ENCODE assay signal across 29 mouse cellular contexts in the genomic region with DNA sequence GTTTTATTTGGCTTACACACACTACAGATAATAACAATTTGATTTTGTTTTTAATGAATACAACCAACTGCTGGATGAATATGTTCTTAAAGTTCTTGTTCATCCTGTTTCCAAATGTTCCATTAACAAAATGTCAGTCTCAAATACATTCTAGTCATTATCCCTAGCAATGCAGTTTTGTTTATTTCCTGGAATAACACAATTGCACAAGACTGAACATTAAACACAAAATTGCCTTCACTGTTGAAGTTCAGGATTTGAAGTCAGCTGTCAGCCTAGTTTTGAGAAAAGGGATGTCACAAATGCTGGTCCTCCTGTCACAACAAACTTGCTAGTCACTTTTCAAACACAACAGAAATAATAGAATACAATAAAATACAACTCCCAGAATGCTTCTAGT. TPM values are rescaled to one million over a fixed set of nuclear protein-coding genes. Genes with fewer than 3 reads are reported as not detected.
"Had no signal": no experiment of that assay in that cellular context is flagged by ENCODE, and none has a peak within 500 bp of the region (broad histone marks: within the 10 kb centered on the region; RNA-seq: fewer than 3 reads in every experiment).

No protein-coding gene starts in this region.

- H3K4me1 ChIP-seq: limb, embryonic 10.5 days; limb, embryonic 13.5 days; limb, embryonic 15.5 days; liver, embryonic 13.5 days; liver, embryonic 15.5 days; lung, embryonic 15.5 days; megakaryocyte, embryonic 14.5 days; midbrain, embryonic 13.5 days; midbrain, embryonic 15.5 days; neural tube, embryonic 12.5 days had no signal

- H3K9ac ChIP-seq: limb, embryonic 12.5 days; limb, embryonic 13.5 days; limb, embryonic 15.5 days; liver, embryonic 13.5 days; liver, embryonic 14.5 days; liver, embryonic 15.5 days; lung, embryonic 14.5 days; lung, embryonic 15.5 days; midbrain, embryonic 12.5 days; midbrain, embryonic 13.5 days; midbrain, embryonic 15.5 days; neural tube, embryonic 12.5 days had no signal

- DNase-seq: layer of hippocampus, postnatal 36 days; left cerebral cortex, postnatal 4 days; liver; liver, embryonic 13.5 days; lung, adult 2 months; lung, embryonic 14.5 days; lung, postnatal 10 days; lung, postnatal 14 days; lung, postnatal 36 days; lung, postnatal 4 days; midbrain, embryonic 14.5 days had no signal

- H3K27me3 ChIP-seq: limb, embryonic 12.5 days; limb, embryonic 13.5 days; limb, embryonic 15.5 days; liver, embryonic 13.5 days; liver, embryonic 15.5 days; lung, embryonic 15.5 days; megakaryocyte, embryonic 14.5 days; midbrain, embryonic 12.5 days; midbrain, embryonic 15.5 days; neural tube, embryonic 12.5 days had no signal

- H3K9me3 ChIP-seq: limb, embryonic 10.5 days; limb, embryonic 12.5 days; limb, embryonic 13.5 days; limb, embryonic 15.5 days; liver, embryonic 13.5 days; liver, embryonic 15.5 days; lung, embryonic 15.5 days; midbrain, embryonic 10.5 days; midbrain, embryonic 12.5 days; midbrain, embryonic 13.5 days; midbrain, embryonic 15.5 days; neural tube, embryonic 12.5 days had no signal

- H3K4me2 ChIP-seq: limb, embryonic 12.5 days; limb, embryonic 13.5 days; limb, embryonic 15.5 days; liver, embryonic 13.5 days; liver, embryonic 15.5 days; lung, embryonic 14.5 days; lung, embryonic 15.5 days; midbrain, embryonic 11.5 days; midbrain, embryonic 12.5 days; midbrain, embryonic 13.5 days; midbrain, embryonic 15.5 days; neural tube, embryonic 12.5 days had no signal

- H3K27ac ChIP-seq: left cerebral cortex, adult 2 months; limb, embryonic 10.5 days; limb, embryonic 12.5 days; limb, embryonic 13.5 days; limb, embryonic 15.5 days; liver, embryonic 13.5 days; liver, embryonic 14.5 days; liver, embryonic 15.5 days; lung, embryonic 15.5 days; macrophage; midbrain, embryonic 10.5 days; midbrain, embryonic 12.5 days; midbrain, embryonic 13.5 days; midbrain, embryonic 15.5 days; neural tube, embryonic 12.5 days had no signal

- H3K36me3 ChIP-seq: limb, embryonic 10.5 days; limb, embryonic 12.5 days; limb, embryonic 13.5 days; limb, embryonic 15.5 days; liver, embryonic 13.5 days; liver, embryonic 15.5 days; lung, embryonic 15.5 days; midbrain, embryonic 10.5 days; midbrain, embryonic 12.5 days; midbrain, embryonic 13.5 days; midbrain, embryonic 15.5 days; neural tube, embryonic 12.5 days had no signal

- ATAC-seq: midbrain, embryonic 13.5 days; midbrain, embryonic 15.5 days; midbrain, embryonic 16.5 days had no signal

- H3K4me3 ChIP-seq: left cerebral cortex, adult 2 months; limb, embryonic 10.5 days; limb, embryonic 12.5 days; limb, embryonic 13.5 days; limb, embryonic 15.5 days; liver, embryonic 13.5 days; liver, embryonic 15.5 days; lung, embryonic 15.5 days; megakaryocyte, embryonic 14.5 days; midbrain, embryonic 10.5 days; midbrain, embryonic 12.5 days; midbrain, embryonic 13.5 days; midbrain, embryonic 15.5 days; myocyte; neural tube, embryonic 12.5 days had no signal

RNA-seq across cellular contexts. Expression of a gene that starts 12.1 kb away (rescaled TPM):
- polyA plus RNA-seq: macrophage, myocyte had no signal
